ENCODE assay signal across 8 mouse cellular contexts in the genomic region with DNA sequence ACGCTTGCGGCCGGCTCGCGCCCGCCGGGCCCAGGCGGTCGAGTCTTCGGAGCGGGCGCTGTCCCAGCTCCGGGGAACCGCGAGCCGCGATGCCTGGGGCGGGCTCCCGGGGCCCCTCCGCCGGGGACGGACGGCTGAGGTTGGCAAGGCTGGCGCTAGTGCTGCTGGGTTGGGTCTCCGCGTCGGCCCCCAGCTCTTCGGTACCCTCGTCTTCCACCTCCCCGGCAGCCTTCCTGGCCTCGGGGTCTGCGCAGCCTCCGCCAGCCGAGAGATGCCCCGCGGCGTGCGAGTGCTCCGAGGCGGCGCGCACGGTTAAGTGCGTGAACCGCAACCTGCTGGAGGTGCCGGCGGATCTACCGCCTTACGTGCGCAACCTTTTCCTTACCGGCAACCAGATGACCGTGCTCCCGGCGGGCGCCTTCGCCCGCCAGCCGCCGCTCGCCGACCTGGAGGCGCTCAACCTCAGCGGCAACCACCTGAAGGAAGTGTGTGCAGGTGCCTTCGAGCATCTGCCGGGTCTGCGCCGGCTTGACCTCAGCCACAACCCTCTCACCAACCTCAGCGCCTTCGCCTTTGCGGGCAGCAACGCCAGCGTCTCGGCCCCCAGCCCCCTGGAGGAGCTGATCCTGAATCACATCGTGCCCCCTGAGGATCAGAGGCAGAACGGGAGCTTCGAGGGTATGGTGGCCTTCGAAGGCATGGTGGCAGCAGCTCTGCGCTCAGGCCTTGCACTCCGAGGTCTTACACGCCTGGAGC. TPM values are rescaled to one million over a fixed set of nuclear protein-coding genes. Genes with fewer than 3 reads are reported as not detected.
DNase-seq lines count a peak whose midpoint lies in the region; ATAC-seq and TF ChIP-seq lines count a peak whose summit lies in the region.

No protein-coding gene starts in this region.

- WGBS in heart, embryonic 14.5 days, result 4% methylated on average over 69 of the region's 80 CpGs
- 2% methylated on average over 79 of the region's 80 CpGs for WGBS in hindbrain, postnatal 0 days
- 2% methylated on average over 80 of the region's 80 CpGs for WGBS in midbrain, embryonic 15.5 days

- no peaks in the 10 kb centered on the region for H3K9me3 ChIP-seq in heart, embryonic 14.5 days (ENCODE audit: control insufficient read depth, low read length)
- H3K9me3 ChIP-seq in ES-Bruce4 (replicated peaks; ENCODE audit: control insufficient read depth, insufficient read depth, low read length, poor library complexity, severe bottlenecking), result no peaks in the 10 kb centered on the region
- no peaks in the 10 kb centered on the region for H3K9me3 ChIP-seq in hindbrain, postnatal 0 days (ENCODE audit: low read length)
- H3K9me3 ChIP-seq in midbrain, embryonic 15.5 days, result no peaks in the 10 kb centered on the region

- H3K27ac ChIP-seq in heart, embryonic 14.5 days (replicated peaks in 1 of 2; ENCODE audit: control insufficient read depth in 1 of 2, insufficient read depth in 1 of 2, low read depth in 2 of 2, low read length in 2 of 2), result no peak overlapping the region
- no peak overlapping the region for H3K27ac ChIP-seq in ES-Bruce4 (ENCODE audit: insufficient read depth, low read length)
- H3K27ac ChIP-seq in hindbrain, postnatal 0 days, result peak overlapping the region; percentile 79
- peak overlapping the region; percentile 66; the same call in 1 of the 2 replicates for H3K27ac ChIP-seq in midbrain, embryonic 15.5 days

- H3K9ac ChIP-seq in heart, embryonic 14.5 days (ENCODE audit: low read length), result peak overlapping the region; percentile 69
- H3K9ac ChIP-seq in ES-Bruce4 (ENCODE audit: low read depth, poor library complexity, severe bottlenecking), result peak overlapping the region; percentile 62
- H3K9ac ChIP-seq in hindbrain, postnatal 0 days (replicated peaks; ENCODE audit: low read length), result peak overlapping the region; percentile 68
- H3K9ac ChIP-seq in midbrain, embryonic 15.5 days, result peak overlapping the region; percentile 54

- peak overlapping the region; percentile 98 for H3K4me2 ChIP-seq in heart, embryonic 14.5 days (ENCODE audit: low read length)
- H3K4me2 ChIP-seq in hindbrain, postnatal 0 days (ENCODE audit: low read depth, low read length), result peak overlapping the region; percentile 98
- H3K4me2 ChIP-seq in midbrain, embryonic 15.5 days, result peak overlapping the region; percentile 97

- peak overlapping the region; percentile 71 to 84 for H3K4me3 ChIP-seq in heart, embryonic 14.5 days (ENCODE audit: control insufficient read depth in 1 of 2, insufficient read depth in 1 of 2, low read depth in 1 of 2, low read length in 2 of 2)
- peak overlapping the region; percentile 70 for H3K4me3 ChIP-seq in ES-Bruce4 (ENCODE audit: low read depth, low read length)
- H3K4me3 ChIP-seq in hindbrain, postnatal 0 days (ENCODE audit: low read length), result peak overlapping the region; percentile 73
- peak overlapping the region; percentile 59 for H3K4me3 ChIP-seq in midbrain, embryonic 15.5 days

- no peak; the same call in 1 of the 2 replicates for ATAC-seq in heart, embryonic 14.5 days (ENCODE audit: insufficient number of reproducible peaks, insufficient read depth, low FRiP score, low read depth)
- ATAC-seq in hindbrain, postnatal 0 days, result peak; percentile 60
- ATAC-seq in midbrain, embryonic 15.5 days (replicated peaks), result peak; percentile 53

- no peak for TF ChIP-seq EP300 in ES-Bruce4 (IDR thresholded peaks at IDR 0.05; ENCODE audit: insufficient read depth, low read depth, low read length)

- no peaks in the 10 kb centered on the region for H3K36me3 ChIP-seq in heart, embryonic 14.5 days (ENCODE audit: control insufficient read depth, insufficient read depth, low read length)
- peaks cover 4% of the 10 kb centered on the region; the same call in 1 of the 2 replicates for H3K36me3 ChIP-seq in ES-Bruce4 (ENCODE audit: control insufficient read depth, insufficient read depth, low read length, poor library complexity, severe bottlenecking)
- no peaks in the 10 kb centered on the region for H3K36me3 ChIP-seq in hindbrain, postnatal 0 days (ENCODE audit: insufficient read depth, low read length)
- H3K36me3 ChIP-seq in midbrain, embryonic 15.5 days (replicated peaks), result no peaks in the 10 kb centered on the region

- TF ChIP-seq POLR2A in ES-Bruce4 (IDR thresholded peaks at IDR 0.05; ENCODE audit: insufficient read depth, low read length), result no peak

- peaks cover 0 to 7% of the 10 kb centered on the region in 2 experiments; a peak in 2 of 4 replicates for H3K4me1 ChIP-seq in heart, embryonic 14.5 days (ENCODE audit: control insufficient read depth in 2 of 2, insufficient read depth in 2 of 2, low read length in 2 of 2)
- H3K4me1 ChIP-seq in ES-Bruce4 (ENCODE audit: control insufficient read depth, insufficient read depth, low read length), result no peaks in the 10 kb centered on the region
- 0 out of 2 replicates have a peak, but pooled peaks cover 12% of the 10 kb centered on the region for H3K4me1 ChIP-seq in hindbrain, postnatal 0 days (ENCODE audit: insufficient read depth, low read length)
- peaks cover 26% of the 10 kb centered on the region for H3K4me1 ChIP-seq in midbrain, embryonic 15.5 days

- TF ChIP-seq CTCF in ES-Bruce4 (IDR thresholded peaks at IDR 0.05; ENCODE audit: low read depth, low read length), result no peak
- peak; percentile 30 for TF ChIP-seq CTCF in hindbrain, postnatal 0 days (IDR thresholded peaks at IDR 0.05; ENCODE audit: low read depth)

- peaks cover 9% of the 10 kb centered on the region for H3K27me3 ChIP-seq in heart, embryonic 14.5 days (ENCODE audit: control insufficient read depth, insufficient read depth, low read length)
- peaks cover 1% of the 10 kb centered on the region; the same call in 1 of the 2 replicates for H3K27me3 ChIP-seq in ES-Bruce4 (ENCODE audit: control insufficient read depth, insufficient read depth, low read length, poor library complexity, severe bottlenecking)
- H3K27me3 ChIP-seq in hindbrain, postnatal 0 days (ENCODE audit: insufficient read depth, low read length), result no peaks in the 10 kb centered on the region
- peaks cover 4% of the 10 kb centered on the region; the same call in 1 of the 2 replicates for H3K27me3 ChIP-seq in midbrain, embryonic 15.5 days (replicated peaks)

- no peak for DNase-seq in heart, adult 18-20 months
- DNase-seq in embryo, embryonic 11 days, result peak; percentile 59
- peak; percentile 54 for DNase-seq in hindbrain, postnatal 0 days (ENCODE audit: low spot score)
- DNase-seq in urinary bladder, postnatal 10 days (ENCODE audit: low spot score), result no peak
- DNase-seq in thymus, postnatal 25 days, result no peak

RNA-seq across cellular contexts. Expression of a gene that starts 1.9 kb away (rescaled TPM):
- polyA plus RNA-seq in heart, embryonic 14.5 days (2014; fragmentation: Nextera tagmentation; extraction: Ambion mirVana), result 3.9 and 6.3 TPM in 2 replicates
- 1 to 10 TPM; 1.6 to 1.8 TPM for total RNA-seq in heart, adult 18-20 months (2021)
- 11.8 and 12.5 TPM in 2 replicates for polyA plus RNA-seq in ES-Bruce4 (2011; ENCODE audit: insufficient read depth, insufficient read length, low read depth, missing spikeins)
- 57.7 and 58.5 TPM in 2 replicates for total RNA-seq in hindbrain, postnatal 0 days (2014; rRNA removed)
- 20.6 and 21.2 TPM in 2 replicates for polyA plus RNA-seq in hindbrain, postnatal 0 days (2015; fragmentation: Nextera tagmentation; extraction: Ambion mirVana)
- 12.1 and 15.2 TPM in 2 replicates for polyA plus RNA-seq in midbrain, embryonic 15.5 days (2015; fragmentation: Nextera tagmentation; extraction: Ambion mirVana)

Comparison
In these comparisons a context has a peak if more than half of its experiments do, and no peak if none do; other contexts are left out.
1. H3K27ac ChIP-seq: peak in hindbrain, postnatal 0 days (single experiment) and midbrain, embryonic 15.5 days (single experiment); none in heart, embryonic 14.5 days (0 of 2) and ES-Bruce4 (single experiment).
2. DNase-seq: peak in embryo, embryonic 11 days (single experiment) and hindbrain, postnatal 0 days (single experiment); none in heart, adult 18-20 months (0 of 2), urinary bladder, postnatal 10 days (single experiment) and thymus, postnatal 25 days (single experiment).
3. Peak in every context shown above with its lines, with median percentiles within 50 percentile points of each other: H3K4me2 ChIP-seq, H3K4me3 ChIP-seq and H3K9ac ChIP-seq.